Mouse (Mus musculus): Measurements from ENCODE around the gene BC051019. TPM values are rescaled to one million over a fixed set of nuclear protein-coding genes. Genes with fewer than 3 reads are reported as not detected.

The BC051019 gene
- polyA plus RNA-seq, 1 experiment from 2014 or later: 0.25 TPM

GRCm38 (mm10) chr7:109695339-109695726 is 28.3 kb downstream of the BC051019 start:
- ATAC-seq (ENCODE audit: low FRiP score, low TSS enrichment): no peak
- Histone ChIP-seq H3K9ac (replicated peaks; ENCODE audit: low read length) (no peak overlapping the region), H3K4me1 (ENCODE audit: insufficient read depth, low read length) (no peaks in the 10 kb centered on the region), H3K4me3 (ENCODE audit: low read length) (no peak overlapping the region), H3K27ac (ENCODE audit: low read length) (no peak overlapping the region), H3K36me3 (ENCODE audit: insufficient read depth, low read length) (no peaks in the 10 kb centered on the region), H3K27me3 (ENCODE audit: insufficient read depth, low read length) (no peaks in the 10 kb centered on the region), H3K4me2 (replicated peaks; ENCODE audit: low read depth, low read length) (no peak overlapping the region), H3K9me3 (ENCODE audit: low read length) (no peaks in the 10 kb centered on the region)
- 91% methylated on average over 10 of the region's 10 CpGs for WGBS

- ATAC-seq (ENCODE audit: low FRiP score, low TSS enrichment): no peak
- Histone ChIP-seq H3K27me3 (ENCODE audit: insufficient read depth, low read length) (no peaks in the 10 kb centered on the region), H3K9ac (replicated peaks; ENCODE audit: low read length) (no peak overlapping the region), H3K4me2 (replicated peaks; ENCODE audit: low read depth, low read length) (no peak overlapping the region), H3K27ac (ENCODE audit: low read length) (no peak overlapping the region), H3K4me3 (ENCODE audit: low read length) (no peak overlapping the region), H3K9me3 (ENCODE audit: low read length) (no peaks in the 10 kb centered on the region), H3K4me1 (ENCODE audit: insufficient read depth, low read length) (no peaks in the 10 kb centered on the region), H3K36me3 (ENCODE audit: insufficient read depth, low read length) (no peaks in the 10 kb centered on the region)
- WGBS: 80% methylated on average over 13 of the region's 13 CpGs
Observed at GRCm38 (mm10) chr7:109694576-109695338, 28.9 kb downstream of the BC051019 start.

- Histone ChIP-seq H3K9ac (replicated peaks; ENCODE audit: low read length) (no peak overlapping the region), H3K36me3 (ENCODE audit: insufficient read depth, low read length) (no peaks in the 10 kb centered on the region), H3K4me2 (replicated peaks; ENCODE audit: low read depth, low read length) (no peak overlapping the region), H3K27ac (ENCODE audit: low read length) (no peak overlapping the region), H3K27me3 (ENCODE audit: insufficient read depth, low read length) (no peaks in the 10 kb centered on the region), H3K4me3 (ENCODE audit: low read length) (no peak overlapping the region), H3K4me1 (ENCODE audit: insufficient read depth, low read length) (0 out of 2 replicates have a peak, but pooled peaks cover 5% of the 10 kb centered on the region), H3K9me3 (ENCODE audit: low read length) (no peaks in the 10 kb centered on the region)
- WGBS: 67% methylated on average over 5 of the region's 5 CpGs
- ATAC-seq (ENCODE audit: low FRiP score, low TSS enrichment): no peak
Observed at GRCm38 (mm10) chr7:109690961-109691360, 32.7 kb downstream of the BC051019 start.

GRCm38 (mm10) chr7:109690101-109690500 is 33.5 kb downstream of the BC051019 start:
- no peak for ATAC-seq (ENCODE audit: low FRiP score, low TSS enrichment)
- Histone ChIP-seq H3K36me3 (ENCODE audit: insufficient read depth, low read length) (no peaks in the 10 kb centered on the region), H3K9ac (replicated peaks; ENCODE audit: low read length) (no peak overlapping the region), H3K4me3 (ENCODE audit: low read length) (no peak overlapping the region), H3K4me1 (ENCODE audit: insufficient read depth, low read length) (0 out of 2 replicates have a peak, but pooled peaks cover 5% of the 10 kb centered on the region), H3K27ac (ENCODE audit: low read length) (no peak overlapping the region), H3K27me3 (ENCODE audit: insufficient read depth, low read length) (no peaks in the 10 kb centered on the region), H3K4me2 (replicated peaks; ENCODE audit: low read depth, low read length) (no peak overlapping the region), H3K9me3 (ENCODE audit: low read length) (no peaks in the 10 kb centered on the region)
- WGBS: 93% methylated on average over 3 of the region's 3 CpGs

- H3K4me3 ChIP-seq (ENCODE audit: low read length): no peak overlapping the region
Observed at GRCm38 (mm10) chr7:109686585-109687128, 37.0 kb downstream of the BC051019 start.

GRCm38 (mm10) chr7:109680879-109681278 is 42.8 kb downstream of the BC051019 start:
- no peak overlapping the region for H3K27ac ChIP-seq (ENCODE audit: low read length)
- ATAC-seq (ENCODE audit: low FRiP score, low TSS enrichment): no peak
- no peaks in the 10 kb centered on the region for H3K9me3 ChIP-seq (ENCODE audit: low read length)
- H3K36me3 ChIP-seq (ENCODE audit: insufficient read depth, low read length): no peaks in the 10 kb centered on the region
- H3K27me3 ChIP-seq (ENCODE audit: insufficient read depth, low read length): no peaks in the 10 kb centered on the region
- H3K4me1 ChIP-seq (ENCODE audit: insufficient read depth, low read length): no peaks in the 10 kb centered on the region
- H3K9ac ChIP-seq (replicated peaks; ENCODE audit: low read length): no peak overlapping the region
- no peak overlapping the region for H3K4me2 ChIP-seq (replicated peaks; ENCODE audit: low read depth, low read length)
- WGBS: 83% methylated on average over 1 of the region's 1 CpGs
- no peak overlapping the region for H3K4me3 ChIP-seq (ENCODE audit: low read length)

More at GRCm38 (mm10) chr7:109686585-109687128, 37.0 kb downstream of the BC051019 start:
- no peak for ATAC-seq (ENCODE audit: low FRiP score, low TSS enrichment)
- no peaks in the 10 kb centered on the region for H3K36me3 ChIP-seq (ENCODE audit: insufficient read depth, low read length)
- 49% methylated on average over 9 of the region's 9 CpGs for WGBS
- no peak overlapping the region for H3K9ac ChIP-seq (replicated peaks; ENCODE audit: low read length)
- H3K4me1 ChIP-seq (ENCODE audit: insufficient read depth, low read length): 0 out of 2 replicates have a peak, but pooled peaks cover 5% of the 10 kb centered on the region
- H3K4me2 ChIP-seq (replicated peaks; ENCODE audit: low read depth, low read length): no peak overlapping the region
- no peak overlapping the region for H3K27ac ChIP-seq (ENCODE audit: low read length)
- H3K27me3 ChIP-seq (ENCODE audit: insufficient read depth, low read length): no peaks in the 10 kb centered on the region
- H3K9me3 ChIP-seq (ENCODE audit: low read length): no peaks in the 10 kb centered on the region

- Histone ChIP-seq H3K27ac (ENCODE audit: low read length) (no peak overlapping the region), H3K4me3 (ENCODE audit: low read length) (no peak overlapping the region), H3K9me3 (ENCODE audit: low read length) (no peaks in the 10 kb centered on the region), H3K4me2 (replicated peaks; ENCODE audit: low read depth, low read length) (no peak overlapping the region), H3K4me1 (ENCODE audit: insufficient read depth, low read length) (no peaks in the 10 kb centered on the region), H3K9ac (replicated peaks; ENCODE audit: low read length) (no peak overlapping the region), H3K36me3 (ENCODE audit: insufficient read depth, low read length) (no peaks in the 10 kb centered on the region), H3K27me3 (ENCODE audit: insufficient read depth, low read length) (no peaks in the 10 kb centered on the region)
- WGBS: 91% methylated on average over 2 of the region's 2 CpGs
- no peak for ATAC-seq (ENCODE audit: low FRiP score, low TSS enrichment)
Observed at GRCm38 (mm10) chr7:109680284-109680683, 43.4 kb downstream of the BC051019 start.

GRCm38 (mm10) chr7:109674944-109675628 is 48.6 kb downstream of the BC051019 start:
- Histone ChIP-seq H3K4me3 (ENCODE audit: low read length) (no peak overlapping the region), H3K4me2 (replicated peaks; ENCODE audit: low read depth, low read length) (no peak overlapping the region), H3K27me3 (ENCODE audit: insufficient read depth, low read length) (no peaks in the 10 kb centered on the region), H3K4me1 (ENCODE audit: insufficient read depth, low read length) (peaks cover 15% of the 10 kb centered on the region), H3K36me3 (ENCODE audit: insufficient read depth, low read length) (no peaks in the 10 kb centered on the region), H3K9ac (replicated peaks; ENCODE audit: low read length) (no peak overlapping the region), H3K27ac (ENCODE audit: low read length) (no peak overlapping the region), H3K9me3 (ENCODE audit: low read length) (no peaks in the 10 kb centered on the region)
- WGBS: 70% methylated on average over 4 of the region's 4 CpGs
- ATAC-seq (ENCODE audit: low FRiP score, low TSS enrichment): no peak

- H3K4me1 ChIP-seq (ENCODE audit: insufficient read depth, low read length): peaks cover 26% of the 10 kb centered on the region
- H3K4me3 ChIP-seq (ENCODE audit: low read length): peak overlapping the region; percentile 78
- no peaks in the 10 kb centered on the region for H3K36me3 ChIP-seq (ENCODE audit: insufficient read depth, low read length)
- no peaks in the 10 kb centered on the region for H3K27me3 ChIP-seq (ENCODE audit: insufficient read depth, low read length)
- WGBS: under 1% methylated on average over 29 of the region's 44 CpGs
- peak overlapping the region; percentile 92 for H3K9ac ChIP-seq (replicated peaks; ENCODE audit: low read length)
- H3K4me2 ChIP-seq (replicated peaks; ENCODE audit: low read depth, low read length): peak overlapping the region; percentile 68
- peak; percentile 99 for ATAC-seq (ENCODE audit: low FRiP score, low TSS enrichment)
- H3K27ac ChIP-seq (ENCODE audit: low read length): peak overlapping the region; percentile 97
- no peaks in the 10 kb centered on the region for H3K9me3 ChIP-seq (ENCODE audit: low read length)
Observed at GRCm38 (mm10) chr7:109671581-109672471, 51.8 kb downstream of the BC051019 start.

Data from kidney, embryonic 16.5 days (tissue).